Mouse (Mus musculus): Measurements from ENCODE around the gene Olfr683.
"Not testable (repeated sequence)": the region's sequence is repeated elsewhere in the genome, so short reads cannot be mapped to it uniquely, and the experiment has no call there.

Olfr683 gene

DNA sequence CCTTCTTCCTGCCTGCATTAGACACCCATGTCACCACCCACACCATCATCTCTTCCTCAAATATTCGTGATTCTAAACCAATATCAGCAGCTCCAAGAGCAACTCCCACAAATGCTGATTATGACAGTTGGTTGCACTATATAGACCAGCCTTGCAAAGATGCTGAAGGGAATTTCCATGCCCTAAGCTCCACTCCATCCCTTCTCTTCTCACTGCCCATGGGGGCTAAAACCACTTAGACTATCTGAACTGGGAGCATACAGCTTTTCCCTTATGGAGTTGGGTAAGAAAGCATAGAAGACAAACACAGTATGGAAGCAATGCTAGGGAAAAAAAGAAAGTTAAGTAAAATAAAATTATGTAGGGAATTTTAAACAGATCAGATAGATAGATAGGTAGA is at the start of gene Olfr683:
Olfr683 (minus strand) TSS at position 101 of the 400 bp plus-strand sequence.
- no peak for DNase-seq (ENCODE audit: low read depth)

- DNase-seq (ENCODE audit: low read depth) = no peak
These were observed 39.1 kb upstream of the Olfr683 start, which contains the start of gene Olfr685 for GRCm38 (mm10) chr7:105185912-105186311. Olfr685 (minus strand) TSS chr7:105186012.

DNA sequence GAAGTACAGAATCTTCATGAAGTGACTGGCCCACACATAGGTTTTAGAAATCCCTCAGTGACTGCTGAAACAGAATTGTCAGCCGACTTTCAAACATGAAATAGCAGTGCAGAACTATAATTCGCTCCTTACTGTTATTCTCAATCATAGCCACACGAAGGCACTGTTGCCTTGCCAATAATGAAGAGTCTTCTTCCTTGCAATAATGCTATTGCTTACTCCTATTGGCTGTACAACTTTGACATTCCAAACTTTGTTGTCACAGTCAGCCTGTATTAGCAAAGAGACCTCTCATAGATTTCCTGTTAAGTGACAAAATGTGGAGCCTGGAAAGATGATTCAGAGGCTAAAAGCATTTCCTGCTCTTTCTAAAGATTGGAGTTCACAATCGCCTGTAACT is 24.0 kb upstream of the Olfr683 start:
- no peak for DNase-seq (ENCODE audit: low read depth)

DNA sequence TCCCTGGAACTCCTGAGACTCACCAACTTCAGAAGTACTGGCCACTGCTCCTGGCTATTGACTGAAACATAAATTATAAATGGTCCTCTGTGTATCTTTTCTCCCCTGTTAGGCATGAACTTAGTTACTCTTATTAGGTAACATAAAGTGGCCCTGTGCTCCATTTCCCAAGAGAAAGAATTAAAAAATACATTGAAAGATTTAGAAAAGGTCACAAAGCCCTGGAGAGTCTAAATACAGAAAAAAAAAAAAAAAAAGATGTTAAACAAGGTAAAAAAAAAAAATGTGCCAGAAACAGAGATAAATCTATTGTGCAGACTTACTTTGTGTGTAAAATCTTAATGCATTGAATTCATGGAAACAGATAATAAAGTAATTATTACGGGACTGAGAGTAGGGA is 16.7 kb upstream of the Olfr683 start, which contains the start of gene Olfr684:
Olfr684 (minus strand) TSS at position 101 of the 400 bp plus-strand sequence.
- no peak for DNase-seq (ENCODE audit: low read depth)

GRCm38 (mm10) chr7:105141275-105141674 is 5.5 kb downstream of the Olfr683 start:
- no peak for DNase-seq (ENCODE audit: low read depth)

GRCm38 (mm10) chr7:105116536-105116935 is 30.3 kb downstream of the Olfr683 start, which contains the start of gene Olfr681:
Olfr681 (plus strand) TSS chr7:105116836.
- DNase-seq (ENCODE audit: low read depth) = no peak

GRCm38 (mm10) chr7:105092717-105093116 is 54.1 kb downstream of the Olfr683 start, which contains the start of gene Olfr680-ps1:
Olfr680-ps1 (minus strand) TSS chr7:105092817.
- not testable (repeated sequence) for DNase-seq (ENCODE audit: low read depth)

Measured in induced T-regulatory cell, adult 2 months (primary cell).